Mouse (Mus musculus): ENCODE results near the gene Agps. TPM values are rescaled to one million over a fixed set of nuclear protein-coding genes. Genes with fewer than 3 reads are reported as not detected.

Gene Agps
- polyA plus RNA-seq, 1 experiment: 18.2 TPM

GRCm38 (mm10) chr2:75807460-75807859 lies 24.5 kb upstream of the Agps start:
- H3K4me2 ChIP-seq (ENCODE audit: low read depth): no peak overlapping the region
- H3K27me3 ChIP-seq (ENCODE audit: control insufficient read depth, insufficient read depth, insufficient read length): no peaks in the 10 kb centered on the region
- no peak overlapping the region for H3ac ChIP-seq (ENCODE audit: control insufficient read depth, insufficient read length)
- H3K4me3 ChIP-seq: no peak overlapping the region
- TF ChIP-seq REST (IDR thresholded peaks at IDR 0.05; ENCODE audit: insufficient read depth, insufficient read length) (no peak), CEBPB (IDR thresholded peaks at IDR 0.05; ENCODE audit: insufficient read depth, poor library complexity, severe bottlenecking) (no peak), MYOD1 (IDR thresholded peaks at IDR 0.05; ENCODE audit: control insufficient read depth in 1 of 3, insufficient read length in 2 of 3, low read depth in 2 of 3) (no peak), TCF3 (IDR thresholded peaks at IDR 0.05; ENCODE audit: insufficient read length, low read depth) (no peak), USF1 (IDR thresholded peaks at IDR 0.05; ENCODE audit: low read depth) (no peak), SRF (IDR thresholded peaks at IDR 0.05; ENCODE audit: control insufficient read depth, insufficient read length, low read depth) (no peak), TCF12 (IDR thresholded peaks at IDR 0.05; ENCODE audit: insufficient read depth, poor library complexity, severe bottlenecking) (no peak), MYOG (IDR thresholded peaks at IDR 0.05; ENCODE audit: control insufficient read depth in 1 of 3, insufficient read depth in 1 of 3, insufficient read length in 2 of 3, low read depth in 2 of 3) (no peak), POLR2A (IDR thresholded peaks at IDR 0.05; ENCODE audit: insufficient read length, low read depth) (no peak), E2F4 (IDR thresholded peaks at IDR 0.05; ENCODE audit: insufficient read depth) (no peak), MAX (IDR thresholded peaks at IDR 0.05; ENCODE audit: low read depth) (no peak), POLR2AphosphoS2 (IDR thresholded peaks at IDR 0.05; ENCODE audit: insufficient read length, low read depth) (no peak)
- H3K79me2 ChIP-seq (ENCODE audit: control insufficient read depth, insufficient read depth): no peaks in the 10 kb centered on the region
- no peaks in the 10 kb centered on the region for H3K36me3 ChIP-seq (ENCODE audit: control insufficient read depth, insufficient read depth)

- no peak for TF ChIP-seq CEBPB (IDR thresholded peaks at IDR 0.05; ENCODE audit: insufficient read depth, poor library complexity, severe bottlenecking)
- no peaks in the 10 kb centered on the region for H3K36me3 ChIP-seq (ENCODE audit: control insufficient read depth, insufficient read depth)
- no peak overlapping the region for H3K4me3 ChIP-seq
- H3ac ChIP-seq (ENCODE audit: control insufficient read depth, insufficient read length): no peak overlapping the region
- H3K27me3 ChIP-seq (ENCODE audit: control insufficient read depth, insufficient read depth, insufficient read length): peaks cover 12% of the 10 kb centered on the region
- no peak overlapping the region for H3K4me2 ChIP-seq (ENCODE audit: low read depth)
- no peaks in the 10 kb centered on the region for H3K79me2 ChIP-seq (ENCODE audit: control insufficient read depth, insufficient read depth)
Observed at GRCm38 (mm10) chr2:75814880-75815279, 17.1 kb upstream of the Agps start.

DNA sequence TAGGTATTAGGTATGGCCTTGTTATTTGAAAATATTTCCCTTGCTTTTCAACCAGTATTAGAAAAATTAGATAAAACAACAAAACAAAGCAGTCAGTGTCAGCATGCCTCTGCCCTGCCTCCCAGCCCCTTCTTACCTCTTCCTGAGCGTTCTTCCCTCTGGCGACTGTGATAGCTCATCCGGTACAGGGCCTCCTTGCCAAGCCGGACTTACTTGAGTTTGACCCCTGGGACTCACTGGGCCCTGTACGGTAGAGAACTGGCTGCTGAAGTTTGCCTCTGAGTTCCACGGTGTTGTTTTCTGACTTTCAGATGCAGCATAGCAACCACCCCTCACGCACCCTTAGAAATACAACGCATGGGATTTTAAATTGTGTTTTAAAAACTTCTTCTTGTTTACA lies 16.5 kb upstream of the Agps start:
- Histone ChIP-seq H3K4me3 (no peak overlapping the region), H3K4me2 (ENCODE audit: low read depth) (no peak overlapping the region), H3K36me3 (ENCODE audit: control insufficient read depth, insufficient read depth) (no peaks in the 10 kb centered on the region), H3K27me3 (ENCODE audit: control insufficient read depth, insufficient read depth, insufficient read length) (peaks cover 12% of the 10 kb centered on the region), H3ac (ENCODE audit: control insufficient read depth, insufficient read length) (no peak overlapping the region), H3K79me2 (ENCODE audit: control insufficient read depth, insufficient read depth) (no peaks in the 10 kb centered on the region)
- TF ChIP-seq POLR2AphosphoS2 (IDR thresholded peaks at IDR 0.05; ENCODE audit: insufficient read length, low read depth) (no peak), CEBPB (IDR thresholded peaks at IDR 0.05; ENCODE audit: insufficient read depth, poor library complexity, severe bottlenecking) (no peak), MAX (IDR thresholded peaks at IDR 0.05; ENCODE audit: low read depth) (no peak), TCF3 (IDR thresholded peaks at IDR 0.05; ENCODE audit: insufficient read length, low read depth) (no peak), TCF12 (IDR thresholded peaks at IDR 0.05; ENCODE audit: insufficient read depth, poor library complexity, severe bottlenecking) (no peak), MYOD1 (IDR thresholded peaks at IDR 0.05; ENCODE audit: control insufficient read depth in 1 of 3, insufficient read length in 2 of 3, low read depth in 2 of 3) (no peak), MYOG (IDR thresholded peaks at IDR 0.05; ENCODE audit: control insufficient read depth in 1 of 3, insufficient read depth in 1 of 3, insufficient read length in 2 of 3, low read depth in 2 of 3) (no peak)

DNA sequence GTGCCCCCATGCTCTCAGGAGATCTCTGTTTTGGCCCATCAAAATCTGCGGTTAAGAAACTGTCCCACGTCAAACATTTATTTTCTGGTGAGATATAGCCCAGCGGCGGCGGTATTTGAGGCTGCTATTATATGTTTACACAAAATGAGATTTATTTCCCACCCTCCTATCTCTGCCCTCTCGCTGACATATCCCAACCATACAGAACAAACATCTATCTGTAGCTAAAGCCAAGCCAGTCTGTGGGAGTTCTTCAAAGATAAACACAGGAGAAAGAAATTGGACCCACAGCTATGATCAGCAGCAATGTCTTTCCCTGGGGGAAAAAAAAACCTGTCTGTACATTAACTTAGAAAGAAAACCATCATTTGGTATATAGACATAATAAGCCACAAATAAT lies 15.3 kb upstream of the Agps start:
- Histone ChIP-seq H3K4me3 (no peak overlapping the region), H3K36me3 (ENCODE audit: control insufficient read depth, insufficient read depth) (no peaks in the 10 kb centered on the region), H3K79me2 (ENCODE audit: control insufficient read depth, insufficient read depth) (no peaks in the 10 kb centered on the region), H3K4me2 (ENCODE audit: low read depth) (no peak overlapping the region), H3ac (ENCODE audit: control insufficient read depth, insufficient read length) (no peak overlapping the region), H3K27me3 (ENCODE audit: control insufficient read depth, insufficient read depth, insufficient read length) (peaks cover 12% of the 10 kb centered on the region)
- no peak for TF ChIP-seq CEBPB (IDR thresholded peaks at IDR 0.05; ENCODE audit: insufficient read depth, poor library complexity, severe bottlenecking)
- no peak for TF ChIP-seq REST (IDR thresholded peaks at IDR 0.05; ENCODE audit: insufficient read depth, insufficient read length)
- TF ChIP-seq TCF3 (IDR thresholded peaks at IDR 0.05; ENCODE audit: insufficient read length, low read depth): no peak

- Histone ChIP-seq H3K4me2 (ENCODE audit: low read depth) (no peak overlapping the region), H3ac (ENCODE audit: control insufficient read depth, insufficient read length) (no peak overlapping the region), H3K36me3 (ENCODE audit: control insufficient read depth, insufficient read depth) (no peaks in the 10 kb centered on the region), H3K4me3 (no peak overlapping the region), H3K79me2 (ENCODE audit: control insufficient read depth, insufficient read depth) (no peaks in the 10 kb centered on the region), H3K27me3 (ENCODE audit: control insufficient read depth, insufficient read depth, insufficient read length) (peaks cover 12% of the 10 kb centered on the region)
- TF ChIP-seq TCF3 (IDR thresholded peaks at IDR 0.05; ENCODE audit: insufficient read length, low read depth) (no peak), MYOD1 (IDR thresholded peaks at IDR 0.05; ENCODE audit: control insufficient read depth in 1 of 3, insufficient read length in 2 of 3, low read depth in 2 of 3) (no peak), E2F4 (IDR thresholded peaks at IDR 0.05; ENCODE audit: insufficient read depth) (no peak), POLR2A (IDR thresholded peaks at IDR 0.05; ENCODE audit: insufficient read length, low read depth) (no peak), TCF12 (IDR thresholded peaks at IDR 0.05; ENCODE audit: insufficient read depth, poor library complexity, severe bottlenecking) (no peak), MYOG (IDR thresholded peaks at IDR 0.05; ENCODE audit: control insufficient read depth in 1 of 3, insufficient read depth in 1 of 3, insufficient read length in 2 of 3, low read depth in 2 of 3) (no peak), CEBPB (IDR thresholded peaks at IDR 0.05; ENCODE audit: insufficient read depth, poor library complexity, severe bottlenecking) (no peak)
Observed at GRCm38 (mm10) chr2:75818719-75819118, 13.3 kb upstream of the Agps start.
